10 mouse cellular contexts compared by ENCODE assay signal in the genomic region with DNA sequence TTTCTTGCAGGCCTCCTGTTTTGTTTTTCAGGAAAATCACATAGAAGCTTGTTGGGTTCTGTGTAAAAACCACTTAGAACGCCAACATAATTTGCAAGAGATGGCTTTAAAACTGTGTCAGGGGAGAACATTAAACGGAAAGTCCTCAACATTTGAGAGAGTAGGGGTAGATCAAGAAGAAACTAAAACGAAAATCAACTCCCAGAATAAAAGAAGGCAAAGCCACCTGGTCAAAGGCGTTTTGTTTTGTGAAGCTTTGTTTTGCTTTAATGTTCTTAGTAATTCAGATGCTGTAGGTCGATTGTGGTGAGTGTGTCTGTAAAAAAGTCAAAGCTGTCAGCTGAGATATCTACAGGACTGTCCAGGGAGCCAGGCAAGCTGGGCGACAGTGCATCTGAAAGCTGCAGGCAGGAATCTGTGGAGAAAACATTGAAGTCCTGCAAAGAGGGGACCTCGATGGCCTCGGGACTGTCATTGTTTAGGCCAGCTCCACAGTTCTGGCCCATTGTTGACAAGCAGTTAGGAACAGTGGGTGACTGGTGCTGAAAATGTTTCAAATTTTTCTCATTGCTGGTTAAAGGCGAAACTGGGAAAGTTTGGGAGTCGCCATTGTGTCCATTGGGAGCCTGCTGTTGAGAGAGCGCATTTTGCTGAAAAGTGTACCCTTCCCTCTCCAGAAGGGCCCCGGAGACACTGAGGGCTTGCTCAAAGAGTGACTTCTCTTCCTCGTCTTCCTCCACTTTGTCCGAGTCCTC. TPM values are rescaled to one million over a fixed set of nuclear protein-coding genes. Genes with fewer than 3 reads are reported as not detected.
DNase-seq lines count a peak whose midpoint lies in the region; ATAC-seq and TF ChIP-seq lines count a peak whose summit lies in the region.
"Had no signal": no experiment of that assay in that cellular context is flagged by ENCODE, and none has a peak within 500 bp of the region (broad histone marks: within the 10 kb centered on the region; RNA-seq: fewer than 3 reads in every experiment).

No protein-coding gene starts in this region.

- peaks cover 24% of the 10 kb centered on the region for H3K4me1 ChIP-seq in heart, embryonic 12.5 days (replicated peaks)
- H3K4me1 ChIP-seq in embryonic facial prominence, embryonic 13.5 days, result peaks cover 15% of the 10 kb centered on the region
- peaks cover 59% of the 10 kb centered on the region for H3K4me1 ChIP-seq in limb, embryonic 13.5 days

- H3K36me3 ChIP-seq in heart, embryonic 12.5 days, result no peaks in the 10 kb centered on the region
- no peaks in the 10 kb centered on the region for H3K36me3 ChIP-seq in embryonic facial prominence, embryonic 13.5 days
- no peaks in the 10 kb centered on the region for H3K36me3 ChIP-seq in limb, embryonic 13.5 days

- H3K27me3 ChIP-seq in heart, embryonic 12.5 days (replicated peaks), result peaks cover 90% of the 10 kb centered on the region
- peaks cover 98% of the 10 kb centered on the region for H3K27me3 ChIP-seq in embryonic facial prominence, embryonic 13.5 days
- H3K27me3 ChIP-seq in limb, embryonic 13.5 days, result peaks cover 87% of the 10 kb centered on the region

- intact Hi-C loops in heart, postnatal 14 days (cut with DNase I), result loop anchor here (5.0 kb wide), 1 partner anchor 155 kb away; no protein-coding TSS in a partner anchor

- H3K4me2 ChIP-seq in heart, embryonic 12.5 days, result peak overlapping the region; percentile 44
- H3K4me2 ChIP-seq in embryonic facial prominence, embryonic 13.5 days, result peak overlapping the region; percentile 5; the same call in 1 of the 2 replicates
- H3K4me2 ChIP-seq in limb, embryonic 13.5 days (replicated peaks), result peak overlapping the region; percentile 62

- no peak for TF ChIP-seq CTCF in layer of hippocampus, adult 2 months (conservative IDR thresholded peaks at IDR 0.05)

- WGBS in heart, embryonic 12.5 days, result 16% methylated on average over 14 of the region's 14 CpGs
- WGBS in embryonic facial prominence, embryonic 13.5 days, result 3% methylated on average over 14 of the region's 14 CpGs
- 33% methylated on average over 14 of the region's 14 CpGs for WGBS in limb, embryonic 13.5 days

- DNase-seq in heart, postnatal 14 days, result no peak
- peak; percentile 49 for DNase-seq in ES-CJ7 (ENCODE audit: low read depth, low spot score)
- no peak for DNase-seq in layer of hippocampus, adult 2 months (ENCODE audit: low spot score in 2 of 2)
- no peak for DNase-seq in spleen, adult 12 weeks (ENCODE audit: low spot score)
- no peak for DNase-seq in layer of hippocampus, postnatal 36 days

- no peak for ATAC-seq in heart, embryonic 12.5 days (ENCODE audit: insufficient number of reproducible peaks, low FRiP score)
- ATAC-seq in embryonic facial prominence, embryonic 13.5 days (ENCODE audit: insufficient number of reproducible peaks, insufficient read depth, low FRiP score, low TSS enrichment, low read depth), result no peak
- ATAC-seq in limb, embryonic 13.5 days (ENCODE audit: low FRiP score, low read depth), result no peak
- ATAC-seq: forebrain, embryonic 16.5 days had no signal

- no peak overlapping the region for H3K9ac ChIP-seq in heart, embryonic 12.5 days
- H3K9ac ChIP-seq in embryonic facial prominence, embryonic 13.5 days, result no peak overlapping the region
- H3K9ac ChIP-seq in limb, embryonic 13.5 days, result no peak overlapping the region

- H3K4me3 ChIP-seq in heart, embryonic 12.5 days, result peak overlapping the region; percentile 26; the same call in 1 of the 2 replicates
- H3K4me3 ChIP-seq in embryonic facial prominence, embryonic 13.5 days, result peak overlapping the region; percentile 10; the same call in 1 of the 2 replicates
- H3K4me3 ChIP-seq in limb, embryonic 13.5 days, result peak overlapping the region; percentile 23
- no peak overlapping the region for H3K4me3 ChIP-seq in layer of hippocampus, adult 2 months

- no peak overlapping the region for H3K27ac ChIP-seq in heart, embryonic 12.5 days (ENCODE audit: poor library complexity, severe bottlenecking)
- no peak overlapping the region for H3K27ac ChIP-seq in embryonic facial prominence, embryonic 13.5 days
- no peak overlapping the region for H3K27ac ChIP-seq in limb, embryonic 13.5 days
- no peak overlapping the region for H3K27ac ChIP-seq in layer of hippocampus, adult 2 months

- H3K9me3 ChIP-seq in heart, embryonic 12.5 days (replicated peaks), result no peaks in the 10 kb centered on the region
- H3K9me3 ChIP-seq in embryonic facial prominence, embryonic 13.5 days, result no peaks in the 10 kb centered on the region
- no peaks in the 10 kb centered on the region for H3K9me3 ChIP-seq in limb, embryonic 13.5 days

RNA-seq across cellular contexts. Expression of a gene that starts 1.8 kb away (rescaled TPM):
- 0.98 and 1.2 TPM in 2 replicates for polyA plus RNA-seq in heart, embryonic 12.5 days (2016; fragmentation: Nextera tagmentation; extraction: Ambion mirVana)
- under 1 TPM; 0.24 to 0.76 TPM for total RNA-seq in heart, postnatal 14 days (2021)
- polyA plus RNA-seq in embryonic facial prominence, embryonic 13.5 days (2015; fragmentation: Nextera tagmentation; extraction: Ambion mirVana), result 0.19 and 1.6 TPM in 2 replicates
- polyA plus RNA-seq in limb, embryonic 13.5 days (2015; fragmentation: Nextera tagmentation; extraction: Ambion mirVana), result 1.5 and 2.5 TPM in 2 replicates
- not detected for total RNA-seq in layer of hippocampus, adult 2 months (2021)
- not detected for total RNA-seq in layer of hippocampus, postnatal 36 days (2021)
- total RNA-seq: left cerebral cortex, postnatal 14 days had no signal
- polyA plus RNA-seq: forebrain, embryonic 16.5 days had no signal

RNA-seq across cellular contexts. Expression of a gene that starts 4.7 kb away (rescaled TPM):
- 0.89 and 1.3 TPM in 2 replicates for polyA plus RNA-seq in heart, embryonic 12.5 days (2016; fragmentation: Nextera tagmentation; extraction: Ambion mirVana)
- under 1 TPM; 0.15 to 0.22 TPM for total RNA-seq in heart, postnatal 14 days (2021)
- 0.21 and 0.84 TPM in 2 replicates for polyA plus RNA-seq in embryonic facial prominence, embryonic 13.5 days (2015; fragmentation: Nextera tagmentation; extraction: Ambion mirVana)
- polyA plus RNA-seq in limb, embryonic 13.5 days (2015; fragmentation: Nextera tagmentation; extraction: Ambion mirVana), result 1.1 and 1.5 TPM in 2 replicates
- not detected for total RNA-seq in layer of hippocampus, adult 2 months (2021)
- not detected for total RNA-seq in layer of hippocampus, postnatal 36 days (2021)
- total RNA-seq: left cerebral cortex, postnatal 14 days had no signal
- polyA plus RNA-seq: forebrain, embryonic 16.5 days had no signal

RNA-seq across cellular contexts. Expression of a gene that starts 14.5 kb away (rescaled TPM):
- polyA plus RNA-seq in heart, embryonic 12.5 days (2016; fragmentation: Nextera tagmentation; extraction: Ambion mirVana), result 0.15 and 0.36 TPM in 2 replicates
- total RNA-seq in heart, postnatal 14 days (2021), result under 1 TPM; 0.17 to 0.20 TPM
- polyA plus RNA-seq in embryonic facial prominence, embryonic 13.5 days (2015; fragmentation: Nextera tagmentation; extraction: Ambion mirVana), result 0.08 TPM in 1 of 2 replicates, not detected in the other
- 0.66 and 0.71 TPM in 2 replicates for polyA plus RNA-seq in limb, embryonic 13.5 days (2015; fragmentation: Nextera tagmentation; extraction: Ambion mirVana)
- not detected for total RNA-seq in layer of hippocampus, adult 2 months (2021)
- not detected for total RNA-seq in layer of hippocampus, postnatal 36 days (2021)
- total RNA-seq: left cerebral cortex, postnatal 14 days had no signal
- polyA plus RNA-seq: forebrain, embryonic 16.5 days had no signal

RNA-seq across cellular contexts. Expression of a gene that starts 28.8 kb away (rescaled TPM):
- polyA plus RNA-seq in heart, embryonic 12.5 days (2016; fragmentation: Nextera tagmentation; extraction: Ambion mirVana), result 0.38 and 0.39 TPM in 2 replicates
- under 1 TPM; 0.44 to 0.62 TPM for total RNA-seq in heart, postnatal 14 days (2021)
- polyA plus RNA-seq in embryonic facial prominence, embryonic 13.5 days (2015; fragmentation: Nextera tagmentation; extraction: Ambion mirVana), result 0.46 TPM in 1 of 2 replicates, not detected in the other
- polyA plus RNA-seq in limb, embryonic 13.5 days (2015; fragmentation: Nextera tagmentation; extraction: Ambion mirVana), result 0.52 and 0.96 TPM in 2 replicates
- not detected for total RNA-seq in layer of hippocampus, adult 2 months (2021)
- total RNA-seq in layer of hippocampus, postnatal 36 days (2021), result not detected
- total RNA-seq: left cerebral cortex, postnatal 14 days had no signal
- polyA plus RNA-seq: forebrain, embryonic 16.5 days had no signal

RNA-seq across cellular contexts. Expression of a gene that starts 41.6 kb away (rescaled TPM):
- polyA plus RNA-seq in heart, embryonic 12.5 days (2016; fragmentation: Nextera tagmentation; extraction: Ambion mirVana), result 0.96 and 1.7 TPM in 2 replicates
- 1 to 10 TPM; 1.4 to 2.1 TPM for total RNA-seq in heart, postnatal 14 days (2021)
- polyA plus RNA-seq in embryonic facial prominence, embryonic 13.5 days (2015; fragmentation: Nextera tagmentation; extraction: Ambion mirVana), result 0.18 and 4.8 TPM in 2 replicates
- 4.8 and 5.3 TPM in 2 replicates for polyA plus RNA-seq in limb, embryonic 13.5 days (2015; fragmentation: Nextera tagmentation; extraction: Ambion mirVana)
- not detected for total RNA-seq in layer of hippocampus, adult 2 months (2021)
- not detected for total RNA-seq in layer of hippocampus, postnatal 36 days (2021)
- total RNA-seq: left cerebral cortex, postnatal 14 days had no signal
- polyA plus RNA-seq: forebrain, embryonic 16.5 days had no signal

Comparison
In these comparisons a context has a peak if more than half of its experiments do, and no peak if none do; other contexts are left out.
1. H3K4me2 ChIP-seq: peak in every context shown above with its lines; median percentile 62 in limb, embryonic 13.5 days; 44 in heart, embryonic 12.5 days; 5 in embryonic facial prominence, embryonic 13.5 days.